Mouse (Mus musculus) erythroblast, embryonic 14.5 days (primary cell): ENCODE data around the gene Rasgef1b.

ENCODE experiments used
- GATA1 ChIP-seq: IDR thresholded peaks from 2 replicates; pipeline ENCODE4 v1.6.1; 2012; ENCODE audit warnings: low read length, inconsistent platforms, mixed read lengths
- TAL1 ChIP-seq: IDR thresholded peaks from 3 replicates; pipeline ENCODE4 v1.6.1; 2012; ENCODE audit warnings: low read length, inconsistent platforms, mixed read lengths

DNA sequence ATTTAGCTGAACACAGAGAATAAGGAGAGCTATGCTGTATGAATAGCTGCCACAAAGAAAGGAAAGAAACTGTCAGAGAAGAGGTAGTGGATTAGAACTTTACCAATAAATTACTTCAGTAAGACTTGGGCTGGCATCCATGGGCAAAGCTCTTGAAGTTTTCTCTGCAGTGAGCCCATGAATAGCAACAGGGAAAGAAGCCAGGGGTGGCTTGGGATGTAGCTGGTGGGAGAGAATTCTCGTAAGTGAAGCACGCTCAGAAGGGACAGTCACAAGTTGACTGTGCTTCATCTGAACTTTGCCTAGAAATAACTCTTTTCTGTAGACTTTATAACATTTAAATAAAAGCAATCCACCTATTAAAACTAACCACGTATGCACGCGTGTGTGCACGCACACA is 87.5 kb downstream of the Rasgef1b start:
- TF ChIP-seq TAL1 (no peak), GATA1 (no peak)
